Mouse (Mus musculus): ENCODE measurements around the gene Lalba.

- TF ChIP-seq CTCF (IDR thresholded peaks at IDR 0.05; ENCODE audit: low read depth, low read length): no peak
- TF ChIP-seq POLR2A (IDR thresholded peaks at IDR 0.05; ENCODE audit: insufficient read depth, low read length): no peak
- TF ChIP-seq EP300 (IDR thresholded peaks at IDR 0.05; ENCODE audit: insufficient read depth, low read depth, low read length): no peak
These were observed 6.2 kb downstream of the Lalba start for GRCm38 (mm10) chr15:98476281-98476680.
